Mouse (Mus musculus): ENCODE results near the gene Pcyt1b. TPM values are rescaled to one million over a fixed set of nuclear protein-coding genes. Genes with fewer than 3 reads are reported as not detected.

Pcyt1b gene
- total and polyA plus RNA-seq, 3 experiments, result 0.13 to 1.7 (median 0.35) TPM

GRCm38 (mm10) chrX:93793168-93793567 lies 138.5 kb downstream of the Pcyt1b start:
- TF ChIP-seq MXI1 (IDR thresholded peaks at IDR 0.05; ENCODE audit: low read depth, low read length) (no peak), POLR2A (IDR thresholded peaks at IDR 0.05; ENCODE audit: low read depth, low read length) (no peak), RAD21 (IDR thresholded peaks at IDR 0.05; ENCODE audit: low read depth, low read length) (peak; percentile 33), HCFC1 (IDR thresholded peaks at IDR 0.05; ENCODE audit: low read depth, low read length) (no peak), SMC3 (IDR thresholded peaks at IDR 0.05; ENCODE audit: low read depth, low read length) (peak; percentile 55), ZC3H11A (IDR thresholded peaks at IDR 0.05; ENCODE audit: low read depth, low read length) (no peak), NRF1 (IDR thresholded peaks at IDR 0.05; ENCODE audit: low read depth, low read length) (no peak), USF1 (IDR thresholded peaks at IDR 0.05; ENCODE audit: low read depth, low read length) (no peak), CHD2 (IDR thresholded peaks at IDR 0.05; ENCODE audit: low read length) (no peak), MAX (IDR thresholded peaks at IDR 0.05; ENCODE audit: low read length) (no peak), TCF12 (IDR thresholded peaks at IDR 0.05; ENCODE audit: low read depth, low read length) (no peak), PAX5 (IDR thresholded peaks at IDR 0.05; ENCODE audit: low read length) (no peak), CTCF (conservative IDR thresholded peaks at IDR 0.05 in 1 of 2, IDR thresholded peaks at IDR 0.05 in 1 of 2; ENCODE audit: low read depth in 2 of 2, low read length in 2 of 2) (peak; percentile 55 to 56; a peak in 3 of 4 replicates), USF2 (conservative IDR thresholded peaks at IDR 0.05; ENCODE audit: low read depth, low read length) (no peak), MAZ (IDR thresholded peaks at IDR 0.05; ENCODE audit: low read depth, low read length) (no peak), GABPA (IDR thresholded peaks at IDR 0.05; ENCODE audit: insufficient replicate concordance, low read depth, low read length) (no peak)
- Histone ChIP-seq H3K79me2 (replicated peaks; ENCODE audit: control insufficient read depth, extremely low read depth, insufficient read depth, poor library complexity, severe bottlenecking) (no peaks in the 10 kb centered on the region), H3K27ac (ENCODE audit: insufficient read depth, low read depth) (no peak overlapping the region), H3K27me3 (replicated peaks) (no peaks in the 10 kb centered on the region), H3K9me3 (replicated peaks; ENCODE audit: low read length) (no peaks in the 10 kb centered on the region), H3K36me3 (replicated peaks in 1 of 2; ENCODE audit: control insufficient read depth in 1 of 2, insufficient read depth in 1 of 2, low read length in 1 of 2) (peaks cover 3 to 7% of the 10 kb centered on the region in 2 experiments), H3K9ac (ENCODE audit: insufficient read depth, low read depth) (no peak overlapping the region), H3K4me2 (ENCODE audit: insufficient read depth, low read depth, poor library complexity, severe bottlenecking) (no peak overlapping the region), H3K4me1 (ENCODE audit: control insufficient read depth in 1 of 2, insufficient read depth in 2 of 2) (no peaks in the 10 kb centered on the region), H3K4me3 (replicated peaks in 1 of 3; ENCODE audit: low read depth in 2 of 3, low read length in 2 of 3, poor library complexity in 1 of 3) (no peak overlapping the region)
- peak; percentile 27 for DNase-seq (ENCODE audit: extremely low read depth)
- dilution Hi-C loops (cut with MboI; ENCODE audit: extremely low pct_ligation_motif_present, extremely low pct_unique_long_range_greater_than_20kb, low sequenced_read_pairs) (no loop called here), in situ Hi-C loops (cut with MboI; ENCODE audit: low pct_ligation_motif_present, low pct_unique_long_range_greater_than_20kb, low sequenced_read_pairs) (loop anchor here (25.0 kb wide), 1 partner anchor 244 kb away; no protein-coding TSS in a partner anchor)

Other genes with a start within 250 kb of the Pcyt1b start
- 29.6 and 33.9 TPM in 2 replicates for gene Pola1, start 22.7 kb upstream of the Pcyt1b start, total RNA-seq (2012; rRNA removed)
- gene Pola1, start 22.7 kb upstream of the Pcyt1b start, total RNA-seq (2014; rRNA removed), result 38.0 and 47.0 TPM in 2 replicates
- 29.3 and 33.5 TPM in 2 replicates for gene Pola1, start 22.7 kb upstream of the Pcyt1b start, polyA plus RNA-seq (2012; ENCODE audit: insufficient read length, low read depth)
- 25.5 and 27.0 TPM in 2 replicates for gene Pdk3, start 177.3 kb downstream of the Pcyt1b start, total RNA-seq (2012; rRNA removed)
- 84.0 and 84.4 TPM in 2 replicates for gene Pdk3, start 177.3 kb downstream of the Pcyt1b start, total RNA-seq (2014; rRNA removed)
- gene Pdk3, start 177.3 kb downstream of the Pcyt1b start, polyA plus RNA-seq (2012; ENCODE audit: insufficient read length, low read depth), result 47.7 and 49.3 TPM in 2 replicates